ENCODE assay signal across 16 mouse cellular contexts in genomic region chr2:103932025-103932424, GRCm38 (mm10). TPM values are rescaled to one million over a fixed set of nuclear protein-coding genes. Genes with fewer than 3 reads are reported as not detected.
DNase-seq lines count a peak whose midpoint lies in the region; ATAC-seq lines count a peak whose summit lies in the region.
"Had no signal": no experiment of that assay in that cellular context is flagged by ENCODE, and none has a peak within 500 bp of the region (broad histone marks: within the 10 kb centered on the region; RNA-seq: fewer than 3 reads in every experiment).

No protein-coding gene starts in this region.

- H3K4me3 ChIP-seq in liver, embryonic 13.5 days (replicated peaks) = no peak overlapping the region
- H3K4me3 ChIP-seq in midbrain, embryonic 15.5 days = no peak overlapping the region
- H3K4me3 ChIP-seq: embryonic facial prominence, embryonic 13.5 days; forebrain, embryonic 13.5 days; hindbrain, embryonic 10.5 days; limb, embryonic 15.5 days; neural tube, embryonic 13.5 days had no signal

- peak; percentile 82 for ATAC-seq in liver, embryonic 13.5 days (ENCODE audit: low read depth)
- ATAC-seq in midbrain, embryonic 15.5 days (replicated peaks) = no peak
- ATAC-seq: forebrain, embryonic 13.5 days; intestine, embryonic 16.5 days had no signal

- 18% methylated on average over 2 of the region's 2 CpGs for WGBS in liver, embryonic 13.5 days (ENCODE audit: insufficient replicate concordance)
- WGBS in midbrain, embryonic 15.5 days = 52% methylated on average over 2 of the region's 2 CpGs

- H3K4me2 ChIP-seq in liver, embryonic 13.5 days = peak overlapping the region; percentile 39
- H3K4me2 ChIP-seq in midbrain, embryonic 15.5 days = no peak overlapping the region
- H3K4me2 ChIP-seq: embryonic facial prominence, embryonic 13.5 days; forebrain, embryonic 13.5 days; limb, embryonic 15.5 days; neural tube, embryonic 13.5 days had no signal

- H3K9ac ChIP-seq in liver, embryonic 13.5 days = peak overlapping the region; percentile 33; the same call in 1 of the 2 replicates
- no peak overlapping the region for H3K9ac ChIP-seq in midbrain, embryonic 15.5 days
- H3K9ac ChIP-seq: embryonic facial prominence, embryonic 13.5 days; forebrain, embryonic 13.5 days; limb, embryonic 15.5 days; neural tube, embryonic 13.5 days had no signal

- no peaks in the 10 kb centered on the region for H3K27me3 ChIP-seq in liver, embryonic 13.5 days
- H3K27me3 ChIP-seq in midbrain, embryonic 15.5 days (replicated peaks) = no peaks in the 10 kb centered on the region
- H3K27me3 ChIP-seq: CH12.LX; embryonic facial prominence, embryonic 13.5 days; forebrain, embryonic 13.5 days; limb, embryonic 15.5 days; neural tube, embryonic 13.5 days had no signal

- no peaks in the 10 kb centered on the region for H3K9me3 ChIP-seq in liver, embryonic 13.5 days (replicated peaks)
- H3K9me3 ChIP-seq in midbrain, embryonic 15.5 days = no peaks in the 10 kb centered on the region
- H3K9me3 ChIP-seq: embryonic facial prominence, embryonic 13.5 days; forebrain, embryonic 13.5 days; hindbrain, embryonic 10.5 days; limb, embryonic 15.5 days; neural tube, embryonic 13.5 days had no signal

- DNase-seq in heart, adult 11 months = peak; percentile 97
- no peak for DNase-seq in heart, postnatal 4 days
- DNase-seq in ZHBTc4 (ENCODE audit: low read depth, low spot score) = peak; percentile 18
- peak; percentile 61 for DNase-seq in gastrocnemius, postnatal 25 days
- DNase-seq in liver, embryonic 13.5 days = no peak
- DNase-seq in spleen, postnatal 14 days (ENCODE audit: low spot score in 2 of 2) = no peak
- no peak for DNase-seq in right cerebral cortex, postnatal 4 days

- peak overlapping the region; percentile 61 for H3K27ac ChIP-seq in liver, embryonic 13.5 days
- no peak overlapping the region for H3K27ac ChIP-seq in midbrain, embryonic 15.5 days
- H3K27ac ChIP-seq: embryonic facial prominence, embryonic 13.5 days; forebrain, embryonic 13.5 days; hindbrain, embryonic 10.5 days; stomach, postnatal 0 days had no signal

- H3K36me3 ChIP-seq in liver, embryonic 13.5 days = no peaks in the 10 kb centered on the region
- no peaks in the 10 kb centered on the region for H3K36me3 ChIP-seq in midbrain, embryonic 15.5 days (replicated peaks)
- H3K36me3 ChIP-seq: embryonic facial prominence, embryonic 13.5 days; hindbrain, embryonic 10.5 days; limb, embryonic 15.5 days; neural tube, embryonic 13.5 days had no signal

- H3K4me1 ChIP-seq in liver, embryonic 13.5 days (replicated peaks) = peaks cover 57% of the 10 kb centered on the region
- peaks cover 5% of the 10 kb centered on the region; the same call in 1 of the 2 replicates for H3K4me1 ChIP-seq in midbrain, embryonic 15.5 days

RNA-seq across cellular contexts. Expression of gene Lmo2, which starts 25.8 kb away (rescaled TPM):
- total RNA-seq in heart, postnatal 4 days (2021) = 10 to 100 TPM; 25.0 to 25.4 TPM
- total RNA-seq in gastrocnemius, postnatal 25 days (2021) = 10 to 100 TPM in 1 of 2 experiments, 1 to 10 TPM in 1; 7.0 to 10.6 TPM
- 156 and 167 TPM in 2 replicates for polyA plus RNA-seq in liver, embryonic 13.5 days (2015; fragmentation: Nextera tagmentation; extraction: Ambion mirVana)
- polyA plus RNA-seq in midbrain, embryonic 15.5 days (2015; fragmentation: Nextera tagmentation; extraction: Ambion mirVana) = 32.0 and 33.6 TPM in 2 replicates

Comparison
In these comparisons a context has a peak if more than half of its experiments do, and no peak if none do; other contexts are left out.
1. DNase-seq: peak in heart, adult 11 months (single experiment), ZHBTc4 (single experiment) and gastrocnemius, postnatal 25 days (single experiment); none in heart, postnatal 4 days (single experiment), liver, embryonic 13.5 days (single experiment), spleen, postnatal 14 days (0 of 2) and right cerebral cortex, postnatal 4 days (single experiment).